Mouse (Mus musculus): ENCODE measurements at regions not wholly inside any gene's neighbourhood (a gene's known extent, or its start where the extent isn't known, plus 50 kb on each side); places are given as distances from the start of the nearest gene placed in this dataset.

DNA sequence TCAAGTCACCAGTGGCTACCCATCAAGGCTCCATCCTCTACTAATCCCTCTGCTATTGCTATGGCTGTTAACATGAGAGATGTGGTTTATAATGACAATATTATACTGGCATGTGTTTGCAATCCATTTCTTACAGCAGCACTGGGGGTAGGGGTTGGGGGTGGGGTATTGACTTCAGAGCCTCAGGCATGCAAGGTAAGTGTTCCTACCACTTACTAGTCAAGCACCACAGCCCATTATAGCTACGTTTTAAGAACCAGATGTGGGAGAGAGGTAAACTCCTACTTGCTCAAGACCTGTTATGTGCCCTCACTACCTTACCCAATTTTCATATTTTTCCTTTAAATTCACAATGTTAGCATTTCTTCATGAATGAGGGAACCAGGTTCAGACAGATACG lies 451.1 kb downstream of the Sorl1 start:
- TF ChIP-seq POLR2A (IDR thresholded peaks at IDR 0.05; ENCODE audit: borderline replicate concordance, control insufficient read depth, low read depth, low read length) (no peak), CTCF (IDR thresholded peaks at IDR 0.05; ENCODE audit: control insufficient read depth, insufficient read depth, low read length) (no peak)
